Mouse (Mus musculus) liver, embryonic 14.5 days (tissue): Measurements from ENCODE around the gene Rinl.

Source experiments
- CTCF ChIP-seq: IDR thresholded peaks from 2 replicates; pipeline ENCODE4 v1.5.1; 2016; ENCODE audit warnings: antibody characterized with exemption, low read depth, control low read depth
- EP300 ChIP-seq: IDR thresholded peaks from 2 replicates; pipeline ENCODE4 v1.6.1; 2016; ENCODE audit warnings: antibody characterized with exemption, low read depth

DNA sequence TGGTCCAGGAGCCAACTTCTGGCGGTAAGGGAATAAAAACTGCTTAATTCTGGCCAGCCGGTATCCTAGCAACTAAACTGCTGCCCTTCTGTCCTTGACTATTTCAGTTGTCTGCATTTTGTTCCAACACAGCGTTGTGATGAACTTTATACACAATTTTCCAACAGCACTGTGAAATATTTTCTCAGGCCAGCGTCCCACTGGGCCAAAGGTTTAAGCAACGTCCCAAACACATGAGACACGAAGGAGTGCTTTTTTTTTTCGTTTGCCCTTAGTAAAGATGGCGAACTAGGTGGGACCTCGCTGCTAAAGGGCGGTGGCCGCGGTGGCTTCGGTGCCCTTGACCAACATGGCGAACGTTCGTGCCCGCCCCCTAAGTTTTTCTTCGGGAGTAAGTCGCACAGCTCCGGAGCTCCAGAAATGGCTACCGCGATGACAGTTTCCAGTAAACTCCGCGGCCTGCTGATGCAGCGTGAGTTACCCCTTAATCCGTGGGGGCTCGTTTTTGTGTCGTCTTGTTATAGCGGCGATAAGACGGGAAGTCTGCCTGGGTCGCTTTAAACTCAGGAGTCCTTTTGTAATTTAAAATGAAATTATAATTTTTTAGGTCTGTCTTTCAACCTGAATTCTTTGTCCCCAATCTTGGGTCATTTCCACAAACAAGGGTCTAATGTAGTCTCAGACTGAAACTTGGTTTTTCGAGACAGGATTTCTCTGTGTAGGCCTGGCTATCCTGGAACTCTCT lies 36.3 kb downstream of the Rinl start, which contains the start of gene Ech1:
- TF ChIP-seq CTCF = no peak
- TF ChIP-seq EP300 = no peak
